Mouse (Mus musculus): ENCODE data around the gene Tchhl1.

Tchhl1 gene

DNA sequence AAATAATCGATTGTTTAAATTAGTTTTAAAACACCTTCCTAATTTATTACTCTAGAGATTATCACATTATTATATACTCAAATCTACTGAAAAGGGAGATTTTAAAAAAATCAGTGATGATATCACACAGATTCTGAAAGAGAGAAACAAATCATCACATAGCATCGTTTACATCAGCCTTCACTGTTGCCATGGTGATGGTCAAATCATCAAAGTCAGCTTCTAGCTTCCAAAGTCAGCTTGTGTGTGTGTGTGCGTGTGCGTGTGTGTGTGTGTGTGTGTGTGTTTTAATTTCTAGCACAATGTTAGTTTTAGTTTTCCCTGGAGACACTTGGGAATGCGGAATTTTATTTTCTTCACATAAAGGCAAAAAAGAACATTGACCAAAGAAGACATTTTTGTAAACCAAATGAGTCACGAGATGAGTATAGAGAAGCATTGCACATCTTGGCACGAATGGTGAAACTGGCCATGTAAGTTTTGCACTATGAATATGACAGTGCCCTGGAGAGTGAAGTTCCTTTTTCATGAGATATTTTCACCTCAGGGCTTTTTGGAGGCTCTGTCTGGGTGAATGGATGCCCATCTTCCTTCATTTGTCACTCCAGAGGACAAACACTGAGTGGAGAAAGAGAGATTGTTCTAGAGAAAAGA lies 36.1 kb downstream of the Tchhl1 start:
- no peak for DNase-seq (ENCODE audit: low read depth)

DNA sequence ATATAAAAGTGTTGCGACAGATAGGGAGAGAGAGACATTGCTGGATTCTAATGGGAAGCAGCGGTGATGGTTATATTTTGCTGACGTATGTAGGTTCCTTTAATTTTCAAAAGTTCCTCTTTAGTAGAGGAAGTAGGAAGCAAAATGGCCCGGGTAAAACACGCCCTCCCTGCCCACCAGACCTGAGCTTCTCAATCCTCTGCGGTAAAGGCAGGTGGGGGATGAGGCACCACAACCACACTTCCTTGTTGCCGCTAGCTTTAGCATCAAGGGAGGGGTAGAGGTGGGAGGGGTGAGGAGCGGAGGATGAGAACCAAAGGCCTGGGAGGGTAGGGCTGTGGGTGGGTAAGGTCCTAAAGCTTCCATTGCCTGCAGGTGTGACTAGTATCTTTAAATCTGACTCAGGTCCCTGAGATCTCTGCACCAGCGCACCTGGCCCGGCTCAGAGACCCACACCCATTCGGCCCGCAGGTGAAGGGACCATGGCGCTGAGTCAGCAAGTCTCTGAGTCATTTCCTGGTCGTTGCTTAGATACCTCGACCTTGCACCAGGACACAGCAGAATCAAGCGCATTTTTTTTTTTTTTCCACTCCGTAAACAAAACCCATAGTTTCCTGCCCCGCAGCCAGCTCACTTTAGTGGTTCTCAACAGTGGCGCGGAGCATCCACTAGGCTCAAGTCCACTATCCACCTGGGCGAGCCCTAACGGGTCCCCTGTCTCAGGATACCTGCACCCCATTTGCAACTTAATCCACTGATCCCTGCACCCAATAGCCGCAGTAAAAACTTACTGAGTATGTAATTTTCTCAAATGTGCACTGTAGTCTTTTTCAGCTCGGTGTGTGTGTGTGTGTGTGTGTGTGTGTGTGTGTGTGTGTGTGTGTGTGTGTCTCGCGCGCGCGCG lies 37.7 kb downstream of the Tchhl1 start:
- DNase-seq (ENCODE audit: low read depth) = peak; percentile 89

DNA sequence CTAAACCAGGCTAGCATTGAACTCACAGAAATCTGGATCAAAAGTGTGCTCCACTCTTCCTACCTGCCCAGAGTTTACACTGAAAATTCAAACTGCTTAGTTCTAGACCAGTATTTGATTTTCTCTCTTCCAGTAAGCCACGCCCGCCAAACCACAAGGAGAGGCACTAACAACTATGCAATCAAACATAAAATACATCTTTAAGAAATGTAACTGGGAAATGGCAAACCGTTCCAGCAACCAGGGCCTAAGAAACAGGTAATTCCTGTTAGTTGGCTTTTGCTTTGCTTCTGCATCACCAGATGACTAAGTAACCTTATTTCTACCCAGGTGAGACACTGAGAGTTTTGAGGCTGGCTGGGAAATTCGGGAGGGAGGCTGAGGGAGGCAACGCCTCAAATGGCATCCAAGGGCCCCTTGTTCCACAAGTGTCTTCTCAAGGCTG lies 38.3 kb downstream of the Tchhl1 start:
- DNase-seq (ENCODE audit: low read depth) = peak; percentile 26

DNA sequence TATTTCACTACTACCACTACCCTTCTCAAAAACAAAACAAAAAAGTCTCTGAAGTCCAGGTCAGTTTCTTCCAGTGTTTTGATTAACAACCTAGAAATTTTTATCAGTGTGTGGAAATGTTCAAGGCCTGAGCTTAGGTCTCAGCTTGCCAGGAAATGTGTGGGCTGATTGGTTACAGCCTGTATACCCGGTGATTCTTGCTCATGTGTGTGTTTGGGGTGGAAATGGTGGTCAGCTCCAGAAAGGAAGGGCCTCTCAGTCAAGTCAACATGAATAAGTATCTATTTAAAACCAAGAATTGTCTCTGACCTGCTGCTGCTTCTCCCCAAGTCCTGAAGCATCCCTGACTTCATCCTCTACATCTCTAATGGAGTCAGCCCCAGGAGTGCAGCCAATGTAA lies 40.7 kb downstream of the Tchhl1 start:
- DNase-seq (ENCODE audit: low read depth) = peak; percentile 78

DNA sequence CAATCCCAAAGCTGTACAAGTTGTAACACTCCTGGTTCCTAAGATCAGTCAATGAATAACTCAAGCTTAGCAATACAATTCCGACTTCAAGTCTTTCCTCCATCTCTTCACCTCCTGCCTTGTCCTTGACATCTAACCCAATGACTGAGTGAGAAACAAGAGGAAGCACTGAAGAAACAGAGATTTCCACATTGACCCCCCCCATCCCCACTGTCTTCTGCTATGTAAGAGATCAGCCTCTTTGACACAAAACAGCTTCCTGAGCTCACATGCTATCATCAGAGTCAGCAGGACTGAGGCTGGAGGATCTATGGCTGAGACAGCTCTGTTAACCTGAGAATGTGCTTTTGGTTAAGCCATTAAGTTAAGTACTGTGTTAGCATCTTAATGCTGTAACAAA lies 42.5 kb downstream of the Tchhl1 start:
- peak; percentile 65 for DNase-seq (ENCODE audit: low read depth)

DNA sequence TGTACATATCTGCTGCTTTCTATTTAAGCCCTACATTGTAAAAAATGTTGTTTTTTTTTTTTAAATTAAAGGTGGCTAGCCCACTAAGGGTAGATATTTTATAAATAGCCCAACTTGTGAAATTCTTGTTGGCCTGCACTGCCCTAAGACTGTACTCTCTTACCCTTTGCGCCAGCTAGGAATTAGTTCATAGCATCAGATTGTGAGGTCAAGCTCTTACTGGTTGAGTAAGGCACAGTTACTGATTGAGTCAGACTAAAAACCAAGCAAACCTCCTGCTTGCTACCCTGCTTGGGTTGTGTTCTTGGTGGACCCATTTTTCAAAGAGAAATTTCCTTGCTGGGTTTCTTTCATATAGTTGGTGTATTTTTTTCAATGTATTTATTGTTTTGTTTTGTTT lies 43.2 kb downstream of the Tchhl1 start:
- peak; percentile 51 for DNase-seq (ENCODE audit: low read depth)

DNA sequence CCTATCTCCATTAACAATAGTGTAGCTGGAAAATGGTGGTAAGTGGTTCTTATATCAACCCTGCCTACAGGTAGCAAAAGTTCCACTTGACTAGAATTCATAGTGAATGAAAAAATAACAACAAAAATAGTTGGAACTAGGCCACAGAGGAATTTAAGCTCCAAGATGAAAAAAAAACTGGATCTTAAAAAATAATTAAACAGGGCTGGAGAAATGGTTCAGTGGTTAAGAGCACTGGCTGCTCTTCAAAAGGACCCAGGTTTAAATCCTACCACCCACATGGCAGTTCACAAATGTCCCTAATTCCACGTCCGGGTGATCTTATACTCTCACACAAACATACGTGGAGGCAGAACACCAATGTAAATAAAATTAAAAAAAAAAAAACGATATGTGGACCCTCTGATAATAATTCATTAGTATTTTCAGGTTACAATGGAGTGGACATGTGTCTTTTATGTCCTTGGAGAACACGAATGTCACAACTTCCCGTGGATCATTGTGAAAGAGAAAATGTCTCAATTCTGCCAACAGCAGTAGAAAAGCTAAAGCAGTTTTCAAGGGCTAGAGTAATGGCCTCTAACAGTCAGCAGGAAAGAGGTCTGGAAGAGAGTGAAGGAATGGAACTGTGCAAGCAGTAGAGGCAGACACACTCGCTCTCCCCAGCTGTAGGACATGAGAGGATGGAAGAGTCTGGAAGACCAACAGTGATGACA lies 44.0 kb downstream of the Tchhl1 start:
- peak; percentile 62 for DNase-seq (ENCODE audit: low read depth)

DNA sequence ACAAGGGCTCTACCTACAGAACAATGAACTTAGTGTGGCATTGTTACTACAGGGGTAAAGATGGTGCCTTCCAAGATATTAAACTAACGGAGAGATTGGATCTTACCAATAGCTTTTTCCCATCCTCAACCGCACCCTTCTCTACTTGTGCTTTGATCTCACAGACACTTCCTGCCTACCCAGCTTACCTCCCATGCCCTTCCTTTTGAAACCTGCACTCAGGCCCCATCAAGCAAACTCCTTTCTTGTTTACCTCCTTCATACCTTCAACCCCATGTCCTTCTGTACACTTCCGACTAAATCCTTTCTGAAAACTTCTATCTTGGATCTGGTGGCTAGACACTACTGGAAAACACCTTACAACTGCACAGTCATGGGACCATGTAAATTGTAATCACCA lies 46.1 kb downstream of the Tchhl1 start:
- no peak for DNase-seq (ENCODE audit: low read depth)

DNA sequence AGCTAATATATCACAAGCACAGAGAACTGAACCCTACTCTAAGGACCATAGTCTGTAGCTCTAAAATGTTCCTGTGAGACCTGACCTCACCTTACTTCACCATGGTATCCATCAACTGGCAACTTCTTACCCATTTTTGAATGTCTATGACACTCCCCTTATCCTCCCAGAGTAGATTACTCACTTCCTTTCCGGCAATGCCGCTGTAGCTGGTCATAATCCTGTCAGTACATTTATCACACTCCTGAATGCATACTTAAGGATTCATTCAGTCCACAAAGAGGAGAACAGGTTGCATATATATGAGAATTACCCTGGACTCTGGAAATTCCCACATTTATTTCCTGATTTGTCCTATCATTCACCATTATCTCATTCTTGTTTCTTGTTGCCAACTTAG lies 48.8 kb downstream of the Tchhl1 start:
- peak; percentile 79 for DNase-seq (ENCODE audit: low read depth)

DNA sequence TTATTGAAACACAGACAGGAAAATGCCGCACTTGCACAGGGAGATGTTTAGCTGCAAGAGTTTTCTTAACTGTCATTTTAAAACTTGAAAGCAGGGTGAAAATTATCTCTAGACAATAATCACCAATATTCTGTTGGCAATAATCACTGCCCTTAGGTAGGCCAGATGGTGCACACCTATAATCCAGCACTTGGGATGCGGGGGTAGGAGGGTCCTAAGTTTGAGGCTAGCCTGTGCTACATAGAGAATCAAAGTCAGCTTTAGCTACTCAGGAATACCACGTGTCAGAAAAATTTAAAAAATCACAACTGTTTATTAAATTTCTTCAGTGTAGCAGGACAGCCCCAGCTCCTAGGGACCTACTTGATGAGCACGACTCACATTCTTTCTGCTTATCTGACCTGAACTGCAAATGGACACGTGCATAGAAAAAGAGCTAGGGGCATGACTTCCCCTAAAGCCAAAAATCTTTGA lies 51.3 kb downstream of the Tchhl1 start:
- DNase-seq (ENCODE audit: low read depth) = no peak

DNA sequence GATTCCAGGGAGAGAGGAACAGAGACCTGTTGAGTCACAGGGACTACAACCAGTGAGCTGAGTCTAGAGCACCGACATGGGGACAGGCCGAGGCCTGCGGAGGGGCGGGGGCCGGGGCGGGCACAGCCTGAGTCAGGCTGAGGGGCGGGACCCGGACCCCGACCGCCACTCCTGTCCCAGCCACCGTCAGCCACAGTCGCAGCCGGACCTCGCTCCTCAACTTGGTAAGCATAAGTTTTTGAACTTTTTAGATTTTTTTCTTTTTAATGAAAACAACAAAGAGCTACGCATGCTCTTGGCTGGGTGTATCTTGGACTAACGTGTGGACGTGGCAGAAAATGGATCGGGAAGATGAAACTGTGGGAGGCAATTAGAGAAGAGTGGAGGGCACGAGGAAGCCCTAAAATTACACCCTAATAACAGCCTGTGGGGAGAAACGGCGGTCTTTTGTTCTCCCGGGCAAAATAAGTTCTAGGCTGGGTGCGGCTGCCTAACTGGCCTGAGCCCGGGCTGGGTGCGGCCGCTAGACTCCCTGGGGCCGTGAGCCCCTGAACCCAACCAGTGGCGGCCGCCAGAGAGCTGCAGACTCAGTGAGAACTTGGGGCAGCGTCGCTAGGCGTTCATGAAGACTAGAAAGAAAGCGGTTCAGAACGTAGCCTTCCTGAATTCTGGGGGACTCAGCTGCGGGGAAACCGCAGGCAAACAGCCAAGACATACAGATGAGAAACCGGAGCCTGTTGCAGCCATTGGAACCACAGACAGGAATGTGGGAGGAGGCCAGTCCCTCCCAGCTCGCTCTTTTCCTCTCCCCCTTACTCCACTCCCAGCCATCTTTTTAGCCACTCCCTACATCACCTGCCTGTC lies 52.0 kb downstream of the Tchhl1 start, which contains the start of gene S100a11:
Gene S100a11, plus strand, starts transcription at position 159 of the 864 bp plus-strand sequence.
- DNase-seq (ENCODE audit: low read depth) = peak; percentile 82

Data from 416B (cell line).